Mouse (Mus musculus) ES-Bruce4 (cell line): ENCODE data around the gene Fbxl18. TPM values are rescaled to one million over a fixed set of nuclear protein-coding genes. Genes with fewer than 3 reads are reported as not detected.

Experiments
- H3K27ac ChIP-seq: 2 replicates; pipeline ENCODE4 v1.5.1; 2012; ENCODE audit warnings: low read length, inconsistent platforms; ENCODE audit not compliant: insufficient read depth
- H3K27me3 ChIP-seq: 2 replicates; pipeline ENCODE4 v1.6.1; 2012; ENCODE audit warnings: mild to moderate bottlenecking, low read length, inconsistent platforms; ENCODE audit not compliant: control insufficient read depth, poor library complexity, insufficient read depth, severe bottlenecking
- H3K36me3 ChIP-seq: 2 replicates; pipeline ENCODE4 v1.6.1; 2012; ENCODE audit warnings: inconsistent platforms, mild to moderate bottlenecking, low read length, moderate library complexity; ENCODE audit not compliant: control insufficient read depth, poor library complexity, insufficient read depth, severe bottlenecking
- H3K4me1 ChIP-seq: one replicate; pipeline ENCODE4 v1.8.1; 2011; ENCODE audit warnings: low read length; ENCODE audit not compliant: control insufficient read depth, insufficient read depth
- H3K4me3 ChIP-seq: 2 replicates; pipeline ENCODE4 v1.5.1; 2011; ENCODE audit warnings: low read depth, mild to moderate bottlenecking, low read length
- H3K9ac ChIP-seq: 2 replicates; pipeline ENCODE4 v1.6.1; 2012; ENCODE audit warnings: low read depth, mild to moderate bottlenecking, inconsistent platforms; ENCODE audit not compliant: poor library complexity, severe bottlenecking
- H3K9me3 ChIP-seq: replicated peaks from 2 replicates; pipeline ENCODE4 v1.6.1; 2012; ENCODE audit warnings: mild to moderate bottlenecking, low read length, inconsistent platforms; ENCODE audit not compliant: control insufficient read depth, poor library complexity, insufficient read depth, severe bottlenecking
- CTCF ChIP-seq: IDR thresholded peaks from one replicate; pipeline ENCODE4 v1.8.1; 2011; ENCODE audit warnings: low read depth, low read length
- EP300 ChIP-seq: IDR thresholded peaks from 2 replicates; pipeline ENCODE4 v1.6.1; 2011; ENCODE audit warnings: low read depth, low read length; ENCODE audit not compliant: insufficient read depth
- POLR2A ChIP-seq: IDR thresholded peaks from one replicate; pipeline ENCODE4 v1.8.1; 2011; ENCODE audit warnings: low read length; ENCODE audit not compliant: insufficient read depth
- polyA plus RNA-seq: library from polyadenylated mRNA; stranded (reverse); fragments of >200 nt; gene quantifications from 2 replicates; pipeline ENCODE4 v1.2.4, GENCODE M21; 2011; ENCODE audit warnings: low read depth; ENCODE audit not compliant: missing spikeins, insufficient read depth, insufficient read length

Gene Fbxl18
- polyA plus RNA-seq, 1 experiment, result 19.3 TPM

GRCm38 (mm10) chr5:142822286-142823095 is 72.7 kb downstream of the Fbxl18 start:
- no peaks in the 10 kb centered on the region for H3K27me3 ChIP-seq
- H3K9me3 ChIP-seq, result no peaks in the 10 kb centered on the region
- no peaks in the 10 kb centered on the region for H3K36me3 ChIP-seq
- no peak for TF ChIP-seq EP300
- TF ChIP-seq CTCF, result no peak
- TF ChIP-seq POLR2A, result no peak
- peaks cover 4% of the 10 kb centered on the region for H3K4me1 ChIP-seq
- peak overlapping the region; percentile 69 for H3K4me3 ChIP-seq
- H3K9ac ChIP-seq, result peak overlapping the region; percentile 73
- peak overlapping the region; percentile 39; the same call in 1 of the 2 replicates for H3K27ac ChIP-seq

- TF ChIP-seq CTCF (no peak), EP300 (no peak), POLR2A (no peak)
- H3K9me3 ChIP-seq, result no peaks in the 10 kb centered on the region
- H3K4me1 ChIP-seq, result peaks cover 4% of the 10 kb centered on the region
Measured at GRCm38 (mm10) chr5:142821974-142822285, 73.3 kb downstream of the Fbxl18 start.

GRCm38 (mm10) chr5:142821266-142821973 is 73.8 kb downstream of the Fbxl18 start:
- no peaks in the 10 kb centered on the region for H3K9me3 ChIP-seq
- peak overlapping the region; percentile 69 for H3K4me3 ChIP-seq
- H3K9ac ChIP-seq, result peak overlapping the region; percentile 73
- TF ChIP-seq POLR2A (no peak), CTCF (no peak), EP300 (peak; percentile 54; the same call in 1 of the 2 replicates)
- peaks cover 4% of the 10 kb centered on the region for H3K4me1 ChIP-seq
- H3K36me3 ChIP-seq, result no peaks in the 10 kb centered on the region
- 0 out of 2 replicates have a peak, but pooled peaks cover 6% of the 10 kb centered on the region for H3K27me3 ChIP-seq
- peak overlapping the region; percentile 39 for H3K27ac ChIP-seq

More at GRCm38 (mm10) chr5:142821974-142822285, 73.3 kb downstream of the Fbxl18 start:
- Histone ChIP-seq H3K9ac (peak overlapping the region; percentile 73), H3K27me3 (0 out of 2 replicates have a peak, but pooled peaks cover 1% of the 10 kb centered on the region), H3K27ac (peak overlapping the region; percentile 39), H3K4me3 (peak overlapping the region; percentile 69), H3K36me3 (no peaks in the 10 kb centered on the region)

GRCm38 (mm10) chr5:142820276-142821265 is 74.7 kb downstream of the Fbxl18 start:
- Histone ChIP-seq H3K9ac (peak overlapping the region; percentile 73), H3K9me3 (no peaks in the 10 kb centered on the region), H3K4me1 (peaks cover 3% of the 10 kb centered on the region), H3K36me3 (no peaks in the 10 kb centered on the region), H3K27me3 (peaks cover 12% of the 10 kb centered on the region), H3K4me3 (peak overlapping the region; percentile 69), H3K27ac (no peak overlapping the region)
- TF ChIP-seq CTCF (no peak), EP300 (no peak), POLR2A (no peak)

- Histone ChIP-seq H3K27me3 (peaks cover 21% of the 10 kb centered on the region), H3K36me3 (no peaks in the 10 kb centered on the region), H3K27ac (no peak overlapping the region), H3K9me3 (no peaks in the 10 kb centered on the region), H3K4me3 (peak overlapping the region; percentile 69), H3K4me1 (no peaks in the 10 kb centered on the region), H3K9ac (peak overlapping the region; percentile 73)
- TF ChIP-seq POLR2A (no peak), CTCF (no peak), EP300 (no peak)
Measured at GRCm38 (mm10) chr5:142819385-142820275, 75.6 kb downstream of the Fbxl18 start.
